Mouse (Mus musculus): ENCODE results near the gene Edn2.
A peak's percentile ranks its signal among the peaks of the same experiment; 100 is the strongest.

Edn2 gene

DNA sequence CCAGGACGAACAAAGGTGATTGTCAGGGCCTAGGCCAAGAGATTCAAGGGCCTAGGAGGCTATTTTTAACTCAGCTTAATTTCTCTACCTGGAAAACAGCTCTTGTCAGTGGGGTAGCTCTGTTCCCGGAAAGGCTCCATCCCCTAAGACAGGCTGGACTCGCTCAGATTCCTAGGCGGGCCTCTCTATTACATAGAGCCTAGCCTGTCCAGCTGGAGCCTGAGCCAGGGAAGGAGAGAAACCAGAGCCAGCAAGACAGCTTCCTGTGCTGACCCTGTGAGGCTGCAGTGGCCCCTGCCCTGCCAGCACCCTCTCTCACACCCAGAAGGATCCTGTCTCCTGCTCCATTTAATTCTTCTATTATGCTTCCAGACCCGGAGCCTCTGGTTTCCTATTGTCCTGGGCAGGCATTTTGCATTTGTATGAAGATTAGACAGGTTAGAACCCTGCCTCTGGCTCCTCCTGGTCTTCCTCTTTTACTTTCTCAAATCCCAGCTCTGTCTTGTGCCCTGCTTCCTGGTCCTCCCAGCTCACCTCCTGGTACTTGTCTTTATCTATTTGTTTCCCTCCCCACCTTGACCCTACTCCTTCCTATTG, 2.2 kb upstream of the Edn2 start:
- DNase-seq, result no peak

DNA sequence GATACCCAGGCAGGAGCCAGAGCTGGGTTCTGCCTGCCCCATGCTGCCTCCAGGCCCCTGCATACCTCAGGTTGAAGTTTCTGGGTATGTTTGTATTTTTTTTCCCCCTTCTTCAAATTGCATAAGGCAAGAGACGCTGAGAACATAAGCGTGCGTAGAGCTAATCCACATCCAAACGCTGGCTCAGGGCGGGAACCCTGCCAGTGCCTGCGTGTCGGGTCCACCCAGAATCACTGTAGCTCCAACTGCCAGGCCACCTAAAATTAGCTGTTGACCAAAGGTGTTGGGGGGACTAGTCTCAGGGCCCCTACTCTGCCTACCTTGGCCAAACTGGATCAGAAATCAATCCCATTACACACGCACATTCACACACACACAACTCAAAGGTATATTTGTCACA, 1.6 kb downstream of the Edn2 start:
- no peak for DNase-seq

DNA sequence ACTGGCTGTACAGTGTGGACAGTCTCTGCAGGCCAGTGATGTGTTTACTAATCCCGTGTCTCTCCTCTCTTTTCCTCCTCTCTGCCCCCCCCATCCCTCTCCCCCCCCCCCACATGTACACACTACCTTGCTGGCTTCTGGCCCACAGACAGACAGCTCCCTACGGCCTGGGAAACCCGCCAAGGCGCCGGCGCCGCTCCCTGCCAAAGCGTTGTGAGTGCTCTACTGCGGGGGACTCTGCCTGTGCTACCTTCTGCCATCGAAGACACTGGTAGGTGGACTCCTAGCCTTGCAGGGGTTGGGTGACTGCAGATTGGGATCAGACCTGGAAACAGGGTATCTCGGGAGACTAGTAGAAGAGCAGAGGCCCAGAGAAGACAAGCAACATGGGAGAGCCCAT, 2.2 kb downstream of the Edn2 start:
- peak; percentile 17 to 38 for DNase-seq

DNA sequence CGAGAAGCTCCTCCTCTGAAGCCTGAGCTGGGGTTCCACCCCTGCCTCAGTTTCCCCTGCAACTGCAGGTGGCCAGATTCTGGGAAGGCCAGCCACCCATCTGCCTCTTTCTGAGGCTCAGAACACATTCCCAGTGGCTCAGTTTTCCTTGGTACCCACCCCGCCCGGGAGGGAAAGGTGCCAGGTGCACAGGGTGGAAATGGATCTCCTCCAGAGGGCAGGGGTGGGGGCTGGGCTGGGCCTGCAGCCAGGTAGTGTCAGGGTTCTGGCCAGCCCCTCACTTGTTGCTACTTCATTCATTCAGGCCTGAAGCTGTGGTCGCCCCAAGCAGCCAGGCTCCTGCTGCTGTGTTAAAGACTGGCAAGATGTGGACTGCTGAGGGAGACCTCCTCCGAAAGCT, 3.3 kb downstream of the Edn2 start:
- no peak for DNase-seq

DNA sequence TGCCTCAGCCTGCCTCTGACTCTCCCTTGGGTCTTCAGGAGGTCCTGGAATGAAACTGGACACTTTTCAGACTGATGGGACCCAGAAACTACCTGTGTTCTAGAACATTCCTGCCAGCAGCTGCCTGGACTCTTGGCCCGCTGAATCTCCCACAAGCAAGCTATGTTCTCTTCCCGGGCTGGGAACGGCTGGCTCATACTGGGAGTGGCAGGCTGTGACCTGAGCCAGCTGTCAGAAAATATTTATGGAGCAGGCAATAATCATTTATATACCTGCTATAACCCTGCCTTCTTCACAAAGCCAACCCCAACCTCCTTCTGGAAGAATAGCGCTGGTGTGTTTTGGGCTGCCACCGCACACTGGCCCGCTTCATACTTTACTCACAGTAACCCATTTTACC, 6.8 kb downstream of the Edn2 start:
- no peak for DNase-seq

DNA sequence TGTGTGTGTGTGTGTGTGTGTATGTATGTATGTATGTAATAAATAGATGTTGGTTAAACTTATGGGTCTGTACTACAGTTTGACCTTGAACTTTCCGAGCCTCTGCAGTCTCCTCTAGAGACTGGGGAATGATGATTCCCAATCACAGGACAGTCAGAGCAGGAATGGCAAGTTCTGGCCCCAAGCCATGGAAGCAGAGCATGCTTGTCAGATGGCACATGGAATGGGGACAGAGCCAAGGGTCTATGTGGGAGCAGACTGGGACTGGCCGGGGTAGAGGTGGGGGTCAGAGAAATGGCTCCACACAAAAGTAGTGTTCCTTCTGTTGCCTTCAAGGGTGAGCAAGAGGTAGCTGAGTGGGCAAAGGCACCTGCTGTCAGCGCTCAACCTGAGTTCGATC, 7.3 kb downstream of the Edn2 start:
- no peak for DNase-seq

DNA sequence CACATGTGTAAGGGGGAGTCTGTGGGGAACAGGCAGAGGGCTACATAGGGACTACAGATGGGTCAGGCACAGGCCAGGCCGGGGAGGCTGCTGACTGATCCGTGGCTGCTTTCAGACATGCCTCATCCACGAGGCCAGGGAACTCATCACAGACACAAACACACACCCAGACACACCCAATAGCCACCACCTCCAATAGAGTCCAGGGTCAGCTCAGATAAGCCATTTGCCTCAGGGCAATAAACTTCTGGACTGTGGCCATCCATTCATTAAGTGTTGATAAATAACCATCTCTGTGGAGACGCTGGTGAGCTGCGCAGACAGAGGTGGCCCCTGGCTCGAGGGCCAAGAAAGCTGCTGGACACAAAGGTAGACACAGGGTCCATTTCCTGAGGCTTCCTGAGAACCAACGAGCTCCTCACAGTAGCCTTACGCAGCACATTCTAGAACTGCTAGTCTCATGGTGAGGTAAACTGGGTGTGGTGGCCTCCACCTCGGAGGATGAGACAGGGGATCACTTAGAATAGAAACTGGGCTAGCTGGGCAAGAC, 9.5 kb downstream of the Edn2 start:
- DNase-seq, result no peak

DNA sequence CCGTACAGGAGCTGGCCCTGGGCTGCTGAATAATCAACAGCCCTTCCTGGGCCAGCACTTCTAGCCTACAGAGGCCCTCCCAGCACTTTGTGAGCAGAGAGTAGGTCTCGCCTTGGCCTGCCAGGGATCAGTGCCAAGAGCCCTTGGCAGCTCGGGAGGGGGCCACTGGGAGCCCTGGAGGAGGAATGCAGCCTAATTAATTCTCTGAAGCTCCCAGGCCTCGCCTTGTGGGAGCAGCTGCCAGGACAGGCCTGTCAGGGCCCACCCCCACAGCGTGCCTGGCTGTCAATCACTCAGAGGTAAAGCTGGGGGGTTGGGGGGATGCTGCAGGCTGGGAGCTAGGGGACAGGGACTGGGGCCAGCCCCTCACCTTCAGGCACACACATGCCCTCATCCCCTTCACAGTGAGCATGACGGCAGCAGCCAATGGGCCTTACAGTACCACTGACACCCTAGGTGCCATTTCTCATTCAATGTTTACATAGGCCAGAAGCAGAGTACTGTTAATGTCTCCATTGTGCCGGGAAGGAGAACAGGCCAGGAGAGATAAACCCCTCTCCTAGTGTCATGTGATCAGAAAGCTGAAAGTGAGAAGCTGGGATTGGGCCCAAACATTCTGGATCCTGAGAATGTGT, 11.2 kb downstream of the Edn2 start:
- peak; percentile 12 to 18 for DNase-seq

DNA sequence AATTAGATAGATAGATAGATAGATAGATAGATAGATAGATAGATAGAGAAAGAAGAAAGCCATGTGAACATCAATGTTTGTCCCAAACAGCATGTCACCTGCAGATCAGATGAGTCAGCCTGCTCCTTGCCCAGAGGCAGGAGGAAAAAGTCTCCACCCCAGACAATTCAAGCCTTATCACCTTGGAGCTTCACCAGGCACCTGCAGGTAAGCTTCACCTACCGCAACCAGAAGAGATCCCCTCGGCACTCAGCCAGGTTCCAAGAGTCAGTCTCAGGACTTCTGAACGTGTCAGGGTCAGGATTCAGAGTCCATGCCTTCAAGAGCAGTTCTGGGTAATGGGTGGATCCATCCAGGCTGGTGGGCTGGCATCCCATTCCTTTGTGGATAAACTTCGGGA, 18.1 kb downstream of the Edn2 start:
- no peak for DNase-seq

DNA sequence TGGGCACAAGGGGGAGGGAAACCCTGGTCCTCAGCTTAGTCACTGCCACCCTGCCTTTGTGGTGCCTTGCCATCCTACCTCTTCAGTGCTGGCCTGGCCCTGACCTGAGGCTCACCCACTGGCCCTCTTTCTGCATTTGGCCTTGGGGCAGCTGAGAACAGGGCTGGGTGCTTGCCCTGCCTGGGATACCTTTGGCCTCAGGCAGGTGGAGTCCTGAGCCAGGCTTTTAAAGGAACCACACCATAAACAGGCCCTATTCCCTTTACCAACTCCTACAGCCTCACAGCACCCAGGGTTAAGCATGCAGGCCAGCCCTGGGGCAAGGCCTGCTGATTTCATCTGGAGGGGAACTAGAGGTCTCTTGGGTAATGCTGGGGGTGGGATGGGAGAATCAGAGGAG, 19.5 kb downstream of the Edn2 start:
- DNase-seq, result no peak

DNA sequence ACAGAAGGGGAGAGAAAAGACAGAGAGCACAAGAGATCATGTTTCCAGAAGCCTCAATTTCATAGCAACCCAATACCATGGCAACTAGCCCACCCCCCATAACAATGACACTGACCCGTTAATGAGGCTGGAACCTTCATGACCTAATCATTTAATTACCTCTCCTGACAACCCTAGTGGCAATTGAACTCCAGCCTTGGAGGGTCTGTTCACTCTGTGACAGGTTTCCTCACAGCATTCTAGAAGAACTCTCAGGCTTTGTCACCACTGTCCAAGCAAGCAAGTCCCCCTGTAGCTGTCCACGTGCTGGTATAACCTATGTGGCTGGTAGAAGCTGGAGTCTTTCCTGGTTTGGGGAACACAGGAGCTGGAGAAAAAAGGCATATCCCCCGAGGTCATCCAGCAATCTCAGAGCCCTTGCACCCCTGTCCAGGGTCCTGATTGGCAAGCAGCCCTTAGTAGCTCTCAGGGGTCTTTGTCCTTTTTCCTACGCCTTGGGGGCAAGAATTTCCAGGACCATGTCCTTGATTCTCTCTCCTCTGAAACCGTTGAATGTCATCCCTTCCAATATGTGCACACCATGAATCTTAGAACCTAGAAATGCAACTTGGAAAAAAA, 23.5 kb downstream of the Edn2 start:
- DNase-seq, result no peak

DNA sequence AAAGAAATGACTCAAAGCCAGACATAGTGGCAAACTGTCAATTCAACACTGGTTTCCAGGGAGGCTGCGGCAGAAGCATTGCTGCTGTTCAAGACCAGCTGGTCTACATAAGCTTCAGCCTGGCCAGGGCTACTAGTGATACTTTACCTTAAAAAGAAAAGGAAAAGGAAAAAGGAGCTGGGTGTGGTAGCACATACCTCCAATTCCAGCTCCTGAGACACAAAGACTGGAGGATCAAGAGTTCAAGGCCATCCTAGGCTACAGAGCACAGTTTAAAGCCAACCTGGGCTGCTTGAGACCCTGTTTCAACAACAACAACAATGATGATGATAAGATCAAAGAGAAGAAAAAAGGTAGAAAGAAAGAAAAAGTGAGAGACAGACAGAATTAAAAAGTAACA, 25.4 kb downstream of the Edn2 start:
- no peak for DNase-seq

DNA sequence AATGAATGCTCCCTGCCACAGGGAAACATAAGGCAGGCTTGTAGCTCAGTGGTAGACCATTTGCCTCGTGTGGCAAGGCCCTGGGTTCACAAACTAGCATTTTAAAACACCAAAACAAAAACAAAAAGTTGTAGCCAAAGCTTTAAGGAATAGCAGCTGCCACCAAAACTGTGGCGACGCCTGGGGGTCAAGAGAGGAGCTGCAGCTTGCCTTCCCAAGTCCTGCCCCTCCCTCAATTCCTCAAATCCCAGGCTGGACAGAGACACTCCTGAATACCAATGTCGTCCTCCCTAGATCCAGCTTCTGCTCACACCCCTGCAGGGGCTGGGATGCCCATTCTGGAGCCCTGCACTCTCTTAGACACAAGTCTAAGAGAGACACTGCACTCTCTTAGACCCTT, 25.9 kb downstream of the Edn2 start:
- DNase-seq, result peak in 1 of 2 experiments; percentile 38

DNA sequence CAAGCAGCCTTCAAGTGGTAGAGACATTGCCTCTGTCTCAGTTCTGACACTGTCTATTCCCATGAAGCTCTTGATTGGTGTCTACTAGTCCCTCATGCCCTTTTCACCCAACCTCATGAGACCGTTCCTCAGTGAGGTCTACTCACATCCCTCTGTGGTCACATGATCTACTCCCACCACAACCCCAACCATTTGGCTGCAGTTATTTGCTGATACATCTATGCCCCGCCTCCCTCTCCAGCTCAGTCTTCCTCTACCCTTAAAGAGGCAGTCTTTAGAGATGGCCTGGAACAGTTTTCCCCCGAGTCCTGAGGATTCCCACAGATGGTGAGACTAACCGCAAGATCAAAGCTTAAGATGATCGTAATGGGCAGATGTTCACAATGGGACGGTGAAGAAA, 27.2 kb downstream of the Edn2 start:
- DNase-seq, result no peak

DNA sequence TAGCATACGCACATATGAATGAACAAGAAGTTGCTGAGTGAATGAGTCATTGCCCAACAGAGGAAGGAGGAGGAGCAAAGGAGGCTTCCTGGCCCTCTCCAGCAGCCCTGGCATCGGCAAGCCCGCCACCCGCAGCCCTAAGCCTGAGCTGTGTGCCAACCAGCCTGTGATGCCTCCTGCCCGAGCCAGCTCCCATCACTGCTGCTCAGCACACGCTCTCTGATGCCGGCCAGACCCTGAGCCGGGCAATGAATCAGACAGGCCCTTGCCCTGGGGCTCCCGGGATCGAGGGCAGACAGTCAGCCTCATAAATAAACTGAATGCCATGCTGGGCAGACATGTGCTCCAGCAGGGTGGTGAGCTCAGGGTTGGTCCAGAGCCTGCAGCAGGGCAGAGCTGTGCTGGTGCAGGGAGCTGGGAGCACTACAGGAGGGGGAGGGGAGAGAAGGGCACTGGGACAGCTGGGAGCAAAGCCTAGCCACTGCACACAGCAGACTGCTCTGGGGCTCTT, 27.7 kb downstream of the Edn2 start:
- DNase-seq, result no peak

DNA sequence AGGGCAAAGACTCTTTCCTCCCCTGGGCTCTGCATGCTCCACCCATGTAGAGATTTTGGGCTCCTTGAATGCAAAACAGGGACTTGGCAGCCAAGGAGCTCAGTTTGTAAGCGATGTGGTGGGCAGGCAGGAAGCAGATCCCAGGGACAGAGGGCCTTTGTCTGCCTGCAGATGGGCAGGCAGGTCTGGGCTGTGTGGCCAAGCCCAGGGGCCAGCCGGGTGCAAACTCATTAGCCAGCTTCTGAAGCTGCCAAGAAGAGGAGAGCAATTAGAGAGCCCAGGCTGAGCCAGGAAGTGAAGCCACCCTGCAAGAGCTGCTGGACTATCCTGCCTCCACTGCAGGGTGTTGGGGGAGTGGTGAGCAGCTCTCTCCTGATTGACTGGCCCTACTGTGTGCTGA, 28.9 kb downstream of the Edn2 start:
- peak in 1 of 2 experiments; percentile 9 for DNase-seq

DNA sequence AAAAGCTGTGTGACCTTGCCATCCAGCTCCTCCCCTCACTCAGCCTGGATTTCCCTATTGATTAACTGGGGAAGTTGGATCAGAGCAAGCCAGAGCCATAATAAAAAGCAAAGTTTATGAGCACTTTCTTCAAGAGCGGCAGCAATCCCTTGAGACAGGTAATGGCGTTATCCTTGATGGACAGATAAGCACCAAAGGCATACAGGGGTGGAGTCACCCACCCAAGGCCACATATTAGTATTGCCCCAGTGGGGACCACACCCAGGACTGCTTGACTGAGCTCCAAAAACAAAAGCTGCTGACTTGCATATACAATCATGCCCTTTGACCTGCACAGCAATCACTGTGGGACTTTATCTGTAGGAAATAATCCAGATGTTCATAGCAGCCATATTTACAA, 31.0 kb downstream of the Edn2 start:
- no peak for DNase-seq

DNA sequence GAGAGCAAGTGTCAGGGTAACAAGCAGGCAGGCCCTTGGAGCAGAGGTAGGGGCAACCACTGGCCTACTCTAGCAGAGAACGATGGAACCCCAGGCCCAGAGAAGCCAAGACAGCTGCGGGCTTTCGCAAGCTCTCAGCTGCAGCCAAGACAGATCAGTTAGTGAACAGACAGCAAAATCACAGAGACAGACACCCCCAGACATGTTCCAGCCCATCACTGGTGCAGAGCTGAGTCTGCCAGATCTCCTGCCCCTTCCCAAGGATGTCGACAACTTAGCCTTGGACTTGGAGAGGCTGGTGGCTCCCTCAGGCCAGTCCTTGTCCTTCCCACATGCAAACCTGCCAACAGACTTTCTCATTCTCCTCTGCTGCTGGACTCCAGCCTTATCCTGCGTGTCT, 33.0 kb downstream of the Edn2 start:
- no peak for DNase-seq

DNA sequence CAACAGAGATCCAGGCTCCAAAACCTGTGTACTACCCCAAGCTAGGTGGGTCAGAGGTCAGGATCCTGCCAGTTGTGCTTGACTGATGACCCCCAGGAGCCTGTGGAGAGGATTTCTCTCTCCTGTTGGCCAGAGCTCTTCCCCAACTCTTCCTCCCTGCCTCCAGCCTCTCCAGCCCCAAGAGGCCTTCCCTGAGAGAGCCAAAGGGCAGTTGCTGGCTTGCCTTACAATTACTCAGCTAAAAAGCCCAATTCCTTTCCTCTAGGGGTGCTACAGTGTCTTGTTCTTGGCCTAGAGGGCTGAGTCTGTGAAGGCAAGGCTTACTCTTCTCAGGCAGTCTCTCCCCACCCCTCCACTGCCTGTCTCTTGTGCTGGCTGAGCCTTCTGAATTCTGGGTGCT, 34.0 kb downstream of the Edn2 start:
- DNase-seq, result no peak

DNA sequence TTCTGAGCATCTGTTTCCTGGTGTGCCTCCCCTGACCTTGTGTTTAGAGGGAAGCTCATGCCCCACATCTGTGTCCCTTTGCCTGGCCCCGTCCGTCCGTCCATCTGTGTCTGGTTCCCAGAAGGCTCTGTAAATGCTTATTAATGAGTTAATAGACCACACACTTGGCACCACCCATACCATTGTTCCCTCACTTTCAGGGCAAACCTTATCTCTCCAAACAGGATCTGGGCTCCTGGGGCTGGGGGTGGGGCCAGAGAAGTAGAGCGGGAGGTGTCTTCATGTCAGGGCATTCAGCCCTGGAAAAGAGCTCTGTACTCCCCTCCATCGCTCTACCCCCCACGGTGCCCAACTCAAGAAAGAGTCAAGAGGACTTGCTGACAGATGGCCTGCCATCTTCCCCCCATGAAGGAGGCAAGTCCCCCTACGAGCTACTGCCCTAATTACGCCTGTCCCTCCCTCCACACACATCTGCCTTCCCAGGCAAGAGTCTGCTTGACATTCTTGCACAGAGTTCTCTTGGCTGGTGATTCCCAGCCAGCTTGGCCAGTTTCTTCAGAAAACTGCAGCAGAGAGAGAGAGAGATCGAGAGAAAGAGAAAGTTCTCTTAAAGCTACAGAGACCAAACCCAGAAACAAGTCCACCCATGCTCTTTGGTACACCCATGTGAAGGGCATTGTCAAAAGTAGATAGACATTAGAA, 38.3 kb downstream of the Edn2 start:
- no peak for DNase-seq

DNA sequence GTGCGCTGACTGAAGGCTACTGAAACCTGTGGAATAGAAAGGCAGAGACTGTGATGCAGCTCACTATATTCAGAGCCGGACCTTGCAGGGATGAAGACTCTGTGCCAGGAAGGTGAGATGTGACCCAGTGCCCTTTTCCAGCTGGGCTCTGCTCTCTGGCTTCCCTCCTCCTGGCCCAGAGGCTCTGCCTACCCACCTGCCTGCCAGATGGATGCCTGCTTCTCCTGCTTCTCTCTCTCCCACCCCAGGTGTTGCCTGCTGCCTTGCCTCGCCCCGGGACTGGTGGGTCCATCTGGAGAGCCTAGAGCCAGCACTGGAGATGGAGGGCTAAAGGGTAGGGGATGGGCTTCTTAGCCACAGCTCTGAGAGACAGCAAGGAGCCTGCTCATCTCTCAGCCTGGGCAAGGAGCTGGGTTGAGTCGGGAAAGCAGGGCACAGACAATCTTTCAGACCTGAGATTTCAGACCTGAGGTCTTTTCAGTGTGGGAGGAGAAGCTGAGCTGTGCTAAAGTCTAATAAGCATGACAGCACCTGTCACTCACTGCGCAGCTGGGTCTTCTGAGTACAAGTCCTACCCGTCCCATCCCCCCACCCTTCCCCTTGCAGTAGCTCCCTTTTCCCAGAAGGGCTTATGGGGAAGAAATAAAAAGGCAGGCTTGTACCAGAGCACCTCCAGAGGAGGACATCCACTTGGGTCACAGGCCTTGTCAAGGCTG, 39.7 kb downstream of the Edn2 start:
- DNase-seq, result no peak

DNA sequence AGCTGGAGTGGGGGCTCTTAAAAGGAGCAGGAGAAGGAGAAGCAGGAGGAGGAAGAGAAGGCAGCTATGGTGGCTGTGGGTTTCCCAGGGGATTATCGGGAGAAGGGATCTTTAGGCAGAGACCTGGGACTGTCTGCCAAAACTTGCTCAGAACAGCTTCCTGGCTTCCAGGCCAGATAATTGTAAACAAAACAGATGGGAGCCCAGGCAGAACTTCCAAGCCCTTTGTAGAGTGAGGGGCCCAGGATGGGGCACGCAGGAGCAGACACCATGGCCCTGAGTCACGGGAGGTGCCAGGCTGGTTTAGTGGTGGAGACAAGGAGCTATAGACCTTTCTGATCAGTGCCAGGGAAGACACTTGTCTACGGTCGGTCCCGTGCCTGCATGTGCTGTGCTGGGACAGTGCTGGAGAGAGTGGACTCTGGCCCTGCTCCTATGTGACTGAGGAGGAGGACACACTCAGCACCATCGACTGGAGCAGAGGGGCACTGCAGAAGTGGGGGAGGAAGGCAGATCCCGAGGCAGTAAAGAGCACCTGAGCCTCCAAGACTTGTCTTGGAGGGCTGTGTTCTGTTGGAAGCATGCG, 43.4 kb downstream of the Edn2 start:
- no peak for DNase-seq

DNA sequence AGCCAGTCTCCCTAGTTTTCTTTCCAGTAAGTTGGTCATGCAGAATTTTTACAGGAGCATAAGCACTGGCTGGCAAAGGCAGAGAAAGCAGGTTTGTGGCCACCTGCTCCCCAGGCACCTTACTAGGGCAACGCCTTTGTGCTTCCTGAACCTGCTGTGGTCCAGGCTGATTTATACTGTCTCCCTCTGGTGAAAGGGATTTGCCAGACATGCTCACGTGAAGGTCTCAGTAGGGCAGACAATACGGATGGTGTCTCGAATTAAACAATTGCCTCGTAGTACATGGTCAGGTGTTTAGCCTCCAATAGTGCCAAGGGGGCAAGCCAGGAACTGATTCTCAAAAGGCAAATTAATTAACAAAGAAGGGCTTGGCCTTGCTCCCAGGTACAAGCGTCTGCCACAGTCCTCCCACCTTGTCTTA, 45.5 kb downstream of the Edn2 start:
- DNase-seq, result no peak

Measured in kidney, postnatal 36 days (tissue).